Mouse (Mus musculus) G1E (cell line): Measurements from ENCODE around the gene Ppp1r14b. TPM values are rescaled to one million over a fixed set of nuclear protein-coding genes. Genes with fewer than 3 reads are reported as not detected.

Experiments used
- ATAC-seq: 2 replicates; pipeline ENCODE4 v1.8.0; 2016; ENCODE audit warnings: mild to moderate bottlenecking; ENCODE audit not compliant: insufficient number of reproducible peaks, poor library complexity, low FRiP score, severe bottlenecking; ENCODE audit errors: extremely low read depth
- DNase-seq: peaks from one replicate; pipeline ENCODE4 v3.0.0; 2012; ENCODE audit warnings: low spot score
- H3K27me3 ChIP-seq: 2 replicates; pipeline ENCODE4 v1.6.1; 2012; ENCODE audit warnings: mild to moderate bottlenecking, low read length, inconsistent platforms; ENCODE audit not compliant: insufficient read depth
- H3K36me3 ChIP-seq: replicated peaks from 2 replicates; pipeline ENCODE3; 2012; ENCODE audit warnings: mild to moderate bottlenecking, inconsistent platforms
- H3K4me1 ChIP-seq: 2 replicates; pipeline ENCODE4 v1.6.1; 2012; ENCODE audit warnings: low read depth, low read length, inconsistent platforms, mixed read lengths; ENCODE audit not compliant: insufficient read depth
- H3K4me3 ChIP-seq: 2 replicates; pipeline ENCODE4 v1.5.1; 2012; ENCODE audit warnings: low read depth, mild to moderate bottlenecking, inconsistent platforms, low read length, moderate library complexity, mixed read lengths
- H3K9me3 ChIP-seq: replicated peaks from 2 replicates; pipeline ENCODE4 v1.6.1; 2012; ENCODE audit warnings: inconsistent platforms
- CTCF ChIP-seq: IDR thresholded peaks from 2 replicates; pipeline ENCODE4 v1.5.1; 2012; ENCODE audit warnings: low read depth, low read length, inconsistent platforms, mixed read lengths
- GATA1 ChIP-seq: IDR thresholded peaks from 2 replicates; pipeline ENCODE4 v1.6.1; 2012; ENCODE audit warnings: borderline replicate concordance, low read length, inconsistent platforms, mixed read lengths
- GATA2 ChIP-seq: IDR thresholded peaks from 2 replicates; pipeline ENCODE4 v1.6.1; 2012; ENCODE audit warnings: low read depth, low read length, inconsistent platforms, borderline replicate concordance
- POLR2AphosphoS5 ChIP-seq: IDR thresholded peaks from 2 replicates; pipeline ENCODE4 v1.6.1; 2012; ENCODE audit warnings: low read depth, low read length, inconsistent platforms; ENCODE audit not compliant: insufficient replicate concordance
- TAL1 ChIP-seq: conservative IDR thresholded peaks from 2 replicates; pipeline ENCODE4 v1.6.1; 2012; ENCODE audit warnings: low read depth, low read length, inconsistent platforms, mixed read lengths
- polyA plus RNA-seq: library from polyadenylated mRNA; stranded (reverse); fragments of >175 nt; gene quantifications from 2 replicates; pipeline ENCODE4 v1.2.3, GENCODE M21; 2012
- total RNA-seq, 2 experiments: library from RNA; stranded (forward) in 1 of 2; stranded (reverse) in 1 of 2; fragments of 200-1000 nt in 1 of 2; fragments of >200 nt in 1 of 2; fragmentation: Nextera tagmentation in 1 of 2; gene quantifications; 2 replicates each; pipeline ENCODE4 v1.2.3; 2014 to 2017

Ppp1r14b gene
- total and polyA plus RNA-seq, 3 experiments, result 74.0 to 281 (median 141) TPM

- H3K9me3 ChIP-seq, result no peaks in the 10 kb centered on the region
- H3K27me3 ChIP-seq, result no peaks in the 10 kb centered on the region
- H3K36me3 ChIP-seq, result peaks cover 70% of the 10 kb centered on the region
- peak within 1 kb of the TSS; percentile 76 for H3K4me3 ChIP-seq
- ATAC-seq, result peak; percentile 59
- DNase-seq, result peak; percentile 86
- 0 out of 2 replicates have a peak, but pooled peaks have one; percentile 52 for TF ChIP-seq POLR2AphosphoS5
- no peak for TF ChIP-seq GATA1
- no peak for TF ChIP-seq CTCF
- H3K4me1 ChIP-seq, result peaks cover 66% of the 10 kb centered on the region
Measured at GRCm38 (mm10) chr19:6980381-6981093, 5.8 kb downstream of the Ppp1r14b start, which contains the start of gene Fkbp2. Gene Fkbp2, minus strand, starts transcription at chr19:6980501.

- Histone ChIP-seq H3K4me3 (peak overlapping the region; percentile 76; the same call in 1 of the 2 replicates), H3K36me3 (peaks cover 72% of the 10 kb centered on the region), H3K27me3 (no peaks in the 10 kb centered on the region), H3K9me3 (no peaks in the 10 kb centered on the region), H3K4me1 (peaks cover 66% of the 10 kb centered on the region)
- ATAC-seq (no peak), DNase-seq (no peak)
- TF ChIP-seq GATA2, result no peak
- TF ChIP-seq POLR2AphosphoS5, result no peak
- no peak for TF ChIP-seq GATA1
- TF ChIP-seq TAL1, result no peak
- TF ChIP-seq CTCF, result no peak
Measured at GRCm38 (mm10) chr19:6981465-6981864, 6.7 kb downstream of the Ppp1r14b start.

GRCm38 (mm10) chr19:6983621-6984020 is 8.9 kb downstream of the Ppp1r14b start:
- no peak for ATAC-seq
- no peak for TF ChIP-seq TAL1
- TF ChIP-seq CTCF, result no peak
- no peak for TF ChIP-seq GATA1
- no peak for TF ChIP-seq GATA2
- no peak for TF ChIP-seq POLR2AphosphoS5
- Histone ChIP-seq H3K27me3 (no peaks in the 10 kb centered on the region), H3K36me3 (peaks cover 55% of the 10 kb centered on the region), H3K4me1 (peaks cover 63% of the 10 kb centered on the region), H3K4me3 (no peak overlapping the region), H3K9me3 (no peaks in the 10 kb centered on the region)
- DNase-seq, result no peak

- ATAC-seq (no peak), DNase-seq (no peak)
- TF ChIP-seq GATA1, result no peak
- no peak for TF ChIP-seq TAL1
- Histone ChIP-seq H3K9me3 (no peaks in the 10 kb centered on the region), H3K4me3 (no peak overlapping the region), H3K36me3 (peaks cover 59% of the 10 kb centered on the region), H3K27me3 (no peaks in the 10 kb centered on the region), H3K4me1 (peaks cover 61% of the 10 kb centered on the region)
Measured at GRCm38 (mm10) chr19:6985300-6985699, 10.5 kb downstream of the Ppp1r14b start.

DNA sequence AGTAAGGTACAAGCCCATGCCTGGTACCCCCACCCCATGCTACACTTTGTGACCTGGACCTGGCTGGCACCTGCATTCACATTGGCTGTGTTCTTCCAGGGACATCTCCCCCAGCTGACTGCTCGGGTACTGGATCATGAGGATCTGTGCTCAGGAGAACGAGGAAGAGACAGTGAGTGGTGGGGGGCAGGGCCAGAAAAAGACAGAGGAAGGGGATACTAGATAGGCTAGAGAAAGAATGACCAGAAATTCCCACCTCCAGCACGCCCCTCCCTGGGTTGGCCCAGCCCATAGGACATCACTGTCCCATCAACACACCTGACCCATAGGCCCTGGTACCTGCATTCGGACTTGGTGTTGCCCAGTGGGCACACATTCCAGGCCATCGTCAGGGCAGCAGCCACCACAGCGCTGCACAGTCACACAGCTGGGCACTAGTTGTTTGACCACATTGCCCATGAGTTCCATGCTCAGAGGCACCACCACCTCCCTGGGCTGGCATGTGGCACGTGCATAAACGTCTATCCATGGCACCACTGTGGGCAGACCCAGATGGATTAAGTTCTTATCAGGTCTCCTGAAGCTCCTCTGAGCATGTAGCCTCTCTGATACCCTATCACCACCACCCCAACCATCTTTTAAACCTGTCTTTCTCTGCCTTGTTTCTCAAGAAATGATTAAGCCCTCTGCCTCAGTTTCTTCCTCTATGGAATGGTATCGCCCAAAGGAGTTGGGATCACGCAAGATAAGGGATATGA is 11.4 kb downstream of the Ppp1r14b start:
- H3K4me3 ChIP-seq, result peak overlapping the region; percentile 88
- no peaks in the 10 kb centered on the region for H3K27me3 ChIP-seq
- no peaks in the 10 kb centered on the region for H3K9me3 ChIP-seq
- TF ChIP-seq TAL1 (no peak), GATA2 (no peak)
- H3K36me3 ChIP-seq, result peaks cover 63% of the 10 kb centered on the region
- DNase-seq (no peak), ATAC-seq (no peak)
- H3K4me1 ChIP-seq, result peaks cover 58% of the 10 kb centered on the region

DNA sequence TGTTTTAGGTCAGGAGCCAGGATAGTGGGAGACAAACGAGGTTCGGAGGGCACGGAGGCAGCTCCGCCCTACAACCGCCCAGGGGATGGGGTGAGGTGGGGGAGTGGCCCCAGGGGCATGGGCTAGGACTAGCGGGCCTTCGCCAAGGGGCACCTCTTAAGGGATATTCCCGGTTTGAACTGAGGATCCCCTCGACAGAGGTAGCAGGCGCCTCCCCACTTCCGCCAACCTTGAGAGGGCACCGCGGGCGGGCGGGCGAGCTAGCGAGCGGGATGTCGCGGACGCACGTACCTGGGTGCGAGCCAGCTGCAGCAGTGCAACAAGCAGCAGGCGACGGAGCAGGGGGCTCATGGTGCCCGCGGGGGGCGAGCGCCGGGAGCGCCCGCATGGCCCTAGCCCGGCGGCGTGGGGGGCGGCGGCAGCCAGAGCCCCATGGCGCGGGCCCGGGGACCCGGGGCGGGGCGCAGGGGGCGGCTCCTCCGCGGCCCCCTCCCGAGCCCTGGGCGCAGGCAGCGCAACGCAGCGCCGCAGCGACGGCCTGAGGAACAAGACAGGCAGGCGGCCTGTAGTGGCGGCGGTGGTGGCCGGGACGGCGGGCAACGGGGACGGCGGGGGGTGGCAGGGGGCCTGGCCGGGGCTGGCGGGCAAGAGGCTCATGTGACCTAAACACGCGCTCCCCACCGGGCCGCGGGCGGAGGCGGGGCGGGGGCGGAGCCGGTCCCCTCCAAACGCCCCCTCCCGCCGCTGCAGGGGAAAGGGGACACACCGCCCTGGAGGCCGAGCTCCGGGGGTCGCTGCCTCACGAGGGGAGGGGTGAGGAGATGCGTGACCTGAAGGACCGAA is 12.5 kb downstream of the Ppp1r14b start, which contains the start of gene Vegfb:
TSS of gene Vegfb (minus strand) at position 591 of the 843 bp plus-strand sequence.
- H3K9me3 ChIP-seq, result no peaks in the 10 kb centered on the region
- peaks cover 56% of the 10 kb centered on the region for H3K4me1 ChIP-seq
- peak within 1 kb of the TSS; percentile 88 for H3K4me3 ChIP-seq
- peak; percentile 65 for DNase-seq
- H3K36me3 ChIP-seq, result peaks cover 56% of the 10 kb centered on the region
- H3K27me3 ChIP-seq, result no peaks in the 10 kb centered on the region
- TF ChIP-seq CTCF (no peak), POLR2AphosphoS5 (no peak), GATA1 (no peak), GATA2 (no peak), TAL1 (no peak)
- ATAC-seq, result no peak
